Mouse (Mus musculus): ENCODE data around the gene 2010111I01Rik. TPM values are rescaled to one million over a fixed set of nuclear protein-coding genes. Genes with fewer than 3 reads are reported as not detected.

Gene 2010111I01Rik
- total and polyA plus RNA-seq, 2 experiments from 2014 or later: 16.2 to 30.3 TPM

DNA sequence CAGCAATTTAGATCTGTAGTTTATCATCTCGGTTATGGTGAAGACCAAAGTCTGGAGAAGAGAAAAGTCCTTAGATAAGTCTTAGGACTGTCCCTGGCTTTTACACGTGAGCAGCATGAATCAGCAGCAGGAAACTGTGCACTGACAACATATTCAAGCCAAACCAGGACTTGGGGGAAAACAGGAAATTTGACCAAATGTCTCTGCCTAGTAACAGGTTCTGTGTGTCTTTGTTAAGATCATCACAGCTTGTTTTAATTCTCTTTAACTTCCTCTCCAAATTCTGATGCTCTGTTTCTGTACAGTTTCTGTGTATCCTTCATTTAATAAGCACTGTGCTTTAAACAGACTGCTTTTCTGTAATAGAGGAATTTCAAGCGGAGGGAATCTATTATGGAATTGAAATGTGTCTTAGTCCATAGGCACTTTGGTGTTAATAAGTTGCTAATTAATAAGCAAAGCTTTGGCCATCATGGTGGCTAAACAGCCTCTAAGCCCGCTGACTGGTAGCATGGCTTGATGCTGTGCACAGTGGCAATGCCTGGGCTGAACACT lies 147.4 kb downstream of the 2010111I01Rik start:
- no peak for ATAC-seq (ENCODE audit: low FRiP score)
- Histone ChIP-seq H3K4me1 (ENCODE audit: insufficient read depth, low read length) (peaks cover 8% of the 10 kb centered on the region; the same call in 1 of the 2 replicates), H3K36me3 (ENCODE audit: insufficient read depth, low read length) (no peaks in the 10 kb centered on the region), H3K27ac (ENCODE audit: low read depth, low read length) (no peak overlapping the region; the same call in 1 of the 2 replicates), H3K27me3 (ENCODE audit: insufficient read depth, low read length) (no peaks in the 10 kb centered on the region), H3K9me3 (ENCODE audit: low read length) (no peaks in the 10 kb centered on the region), H3K4me3 (ENCODE audit: low read depth, low read length) (no peak overlapping the region), H3K4me2 (ENCODE audit: low read depth, low read length, poor library complexity, severe bottlenecking) (no peak overlapping the region), H3K9ac (replicated peaks; ENCODE audit: low read length, poor library complexity, severe bottlenecking) (no peak overlapping the region)
- no peak for DNase-seq (ENCODE audit: low spot score)
- no peak for TF ChIP-seq CTCF (IDR thresholded peaks at IDR 0.05)
- WGBS: 46% methylated on average over 4 of the region's 4 CpGs

GRCm38 (mm10) chr13:63112598-63113372 lies 148.1 kb downstream of the 2010111I01Rik start:
- peak; percentile 60; the same call in 1 of the 2 replicates for ATAC-seq (ENCODE audit: low FRiP score)
- Histone ChIP-seq H3K36me3 (ENCODE audit: insufficient read depth, low read length) (no peaks in the 10 kb centered on the region), H3K4me1 (ENCODE audit: insufficient read depth, low read length) (peaks cover 8% of the 10 kb centered on the region; the same call in 1 of the 2 replicates), H3K4me2 (ENCODE audit: low read depth, low read length, poor library complexity, severe bottlenecking) (no peak overlapping the region), H3K9ac (replicated peaks; ENCODE audit: low read length, poor library complexity, severe bottlenecking) (no peak overlapping the region), H3K27me3 (ENCODE audit: insufficient read depth, low read length) (no peaks in the 10 kb centered on the region), H3K4me3 (ENCODE audit: low read depth, low read length) (no peak overlapping the region), H3K27ac (ENCODE audit: low read depth, low read length) (no peak overlapping the region), H3K9me3 (ENCODE audit: low read length) (no peaks in the 10 kb centered on the region)
- 27% methylated on average over 10 of the region's 10 CpGs for WGBS
- TF ChIP-seq CTCF (IDR thresholded peaks at IDR 0.05): peak; percentile 29
- peak; percentile 42 for DNase-seq (ENCODE audit: low spot score)

GRCm38 (mm10) chr13:63113881-63114301 lies 149.2 kb downstream of the 2010111I01Rik start:
- 36% methylated on average over 4 of the region's 4 CpGs for WGBS
- no peaks in the 10 kb centered on the region for H3K9me3 ChIP-seq (ENCODE audit: low read length)
- H3K27me3 ChIP-seq (ENCODE audit: insufficient read depth, low read length): no peaks in the 10 kb centered on the region
- peaks cover 8% of the 10 kb centered on the region; the same call in 1 of the 2 replicates for H3K4me1 ChIP-seq (ENCODE audit: insufficient read depth, low read length)
- TF ChIP-seq CTCF (IDR thresholded peaks at IDR 0.05): no peak
- no peak overlapping the region for H3K27ac ChIP-seq (ENCODE audit: low read depth, low read length)
- H3K4me2 ChIP-seq (ENCODE audit: low read depth, low read length, poor library complexity, severe bottlenecking): no peak overlapping the region
- no peaks in the 10 kb centered on the region for H3K36me3 ChIP-seq (ENCODE audit: insufficient read depth, low read length)
- H3K9ac ChIP-seq (replicated peaks; ENCODE audit: low read length, poor library complexity, severe bottlenecking): no peak overlapping the region
- ATAC-seq (ENCODE audit: low FRiP score): no peak
- no peak overlapping the region for H3K4me3 ChIP-seq (ENCODE audit: low read depth, low read length)
- no peak for DNase-seq (ENCODE audit: low spot score)

DNA sequence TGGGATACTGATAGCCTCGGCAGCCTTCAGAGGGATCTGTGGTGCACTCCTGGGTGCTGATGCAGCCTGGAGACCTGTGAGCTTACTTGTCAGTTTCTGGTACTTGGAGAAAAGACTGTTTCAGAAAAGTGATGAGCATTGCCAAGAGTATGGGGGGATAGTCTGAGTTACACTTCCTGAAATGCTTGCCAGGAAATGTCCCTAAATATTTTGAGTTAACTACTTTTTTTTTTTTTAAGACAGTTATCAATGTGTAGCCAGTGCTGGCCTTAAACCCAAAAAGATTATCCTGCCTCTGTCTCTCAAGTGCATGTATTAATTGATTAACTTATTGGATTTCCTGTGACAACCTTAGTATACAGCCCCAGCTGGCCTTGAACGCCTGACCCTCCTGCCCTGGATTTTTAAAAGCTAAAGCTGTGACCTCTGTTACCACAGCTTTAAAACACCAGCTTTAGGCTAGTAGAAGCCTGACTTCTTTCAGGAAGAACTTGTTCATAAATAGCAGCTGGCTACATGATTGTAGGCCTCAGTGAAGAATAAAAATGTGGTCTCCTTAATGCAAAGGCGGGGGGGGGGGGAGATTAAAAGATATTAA lies 150.6 kb downstream of the 2010111I01Rik start:
- H3K36me3 ChIP-seq (ENCODE audit: insufficient read depth, low read length): no peaks in the 10 kb centered on the region
- no peak overlapping the region for H3K4me2 ChIP-seq (ENCODE audit: low read depth, low read length, poor library complexity, severe bottlenecking)
- 63% methylated on average over 3 of the region's 3 CpGs for WGBS
- ATAC-seq (ENCODE audit: low FRiP score): no peak
- TF ChIP-seq CTCF (IDR thresholded peaks at IDR 0.05): no peak
- H3K27me3 ChIP-seq (ENCODE audit: insufficient read depth, low read length): no peaks in the 10 kb centered on the region
- no peak overlapping the region for H3K27ac ChIP-seq (ENCODE audit: low read depth, low read length)
- no peaks in the 10 kb centered on the region for H3K9me3 ChIP-seq (ENCODE audit: low read length)
- no peak overlapping the region for H3K4me3 ChIP-seq (ENCODE audit: low read depth, low read length)
- no peak for DNase-seq (ENCODE audit: low spot score)
- no peak overlapping the region for H3K9ac ChIP-seq (replicated peaks; ENCODE audit: low read length, poor library complexity, severe bottlenecking)
- peaks cover 8% of the 10 kb centered on the region; the same call in 1 of the 2 replicates for H3K4me1 ChIP-seq (ENCODE audit: insufficient read depth, low read length)

DNA sequence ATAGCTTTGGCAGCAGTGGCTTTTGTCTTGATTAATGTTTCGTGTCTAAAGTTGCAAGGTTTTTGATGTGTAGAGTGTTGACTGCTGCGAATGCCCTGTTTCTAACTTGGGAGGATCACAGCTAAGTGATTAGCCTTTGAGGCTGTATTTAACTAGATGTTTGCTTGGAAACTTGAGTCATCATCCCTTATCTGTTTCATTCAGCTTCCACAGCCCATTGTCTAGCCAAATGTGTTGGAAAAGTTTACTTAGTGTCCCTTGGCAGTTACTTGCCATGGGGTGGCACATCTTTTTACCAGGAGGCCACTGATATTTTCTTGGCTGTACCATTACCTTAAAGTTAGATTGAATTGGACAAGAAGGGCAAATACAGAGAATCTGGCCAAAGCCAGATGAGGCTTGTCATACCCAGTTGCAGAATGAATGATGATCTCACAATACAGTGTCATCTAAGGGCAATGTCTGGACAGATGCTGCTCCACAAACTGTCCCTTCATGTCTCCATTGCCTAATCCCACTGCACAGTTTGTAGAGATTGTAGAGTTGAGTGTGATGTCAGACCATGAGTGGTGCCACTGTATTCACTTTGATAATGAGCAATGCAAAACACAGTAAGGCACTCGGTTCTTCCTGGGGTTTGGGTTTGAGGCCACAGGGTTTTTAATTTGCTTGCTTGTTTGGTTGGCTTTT lies 152.9 kb downstream of the 2010111I01Rik start:
- H3K4me3 ChIP-seq (ENCODE audit: low read depth, low read length): no peak overlapping the region

More for the DNA sequence above, 152.9 kb downstream of the 2010111I01Rik start:
- no peak for TF ChIP-seq CTCF (IDR thresholded peaks at IDR 0.05)
- H3K4me2 ChIP-seq (ENCODE audit: low read depth, low read length, poor library complexity, severe bottlenecking): no peak overlapping the region
- WGBS: 91% methylated on average over 3 of the region's 3 CpGs
- H3K4me1 ChIP-seq (ENCODE audit: insufficient read depth, low read length): peaks cover 5% of the 10 kb centered on the region; the same call in 1 of the 2 replicates
- H3K9me3 ChIP-seq (ENCODE audit: low read length): no peaks in the 10 kb centered on the region
- no peaks in the 10 kb centered on the region for H3K27me3 ChIP-seq (ENCODE audit: insufficient read depth, low read length)
- ATAC-seq (ENCODE audit: low FRiP score): no peak
- H3K9ac ChIP-seq (replicated peaks; ENCODE audit: low read length, poor library complexity, severe bottlenecking): no peak overlapping the region
- H3K36me3 ChIP-seq (ENCODE audit: insufficient read depth, low read length): no peaks in the 10 kb centered on the region
- H3K27ac ChIP-seq (ENCODE audit: low read depth, low read length): no peak overlapping the region
- no peak for DNase-seq (ENCODE audit: low spot score)

Data from midbrain, postnatal 0 days (tissue).